Mouse (Mus musculus) forebrain, embryonic 13.5 days (tissue): ENCODE measurements at regions not wholly inside any gene's neighbourhood (a gene's known extent, or its start where the extent isn't known, plus 50 kb on each side); places are given as distances from the start of the nearest gene placed in this dataset.

Experiments
- ATAC-seq: fragments of 200-750 bp; cut with Nextera tagmentation; 2 replicates; pipeline ENCODE4 v1.8.0; 2017
- H3K27ac ChIP-seq: fragments of 300-500 bp; sonication (generic); 2 replicates; pipeline ENCODE4 v1.5.1; 2015; ENCODE audit warnings: inconsistent platforms, mild to moderate bottlenecking, moderate library complexity
- H3K27me3 ChIP-seq: fragments of 300-500 bp; sonication (generic); 2 replicates; pipeline ENCODE4 v1.6.1; 2015; ENCODE audit warnings: mild to moderate bottlenecking, inconsistent platforms
- H3K36me3 ChIP-seq: fragments of 300-500 bp; sonication (generic); 2 replicates; pipeline ENCODE4 v1.6.1; 2015; ENCODE audit warnings: mild to moderate bottlenecking, inconsistent platforms; ENCODE audit not compliant: poor library complexity, severe bottlenecking
- H3K4me1 ChIP-seq: fragments of 300-500 bp; sonication (generic); 2 replicates; pipeline ENCODE4 v1.6.1; 2015; ENCODE audit warnings: inconsistent platforms
- H3K4me2 ChIP-seq: fragments of 300-500 bp; sonication (generic); 2 replicates; pipeline ENCODE4 v1.6.1; 2015; ENCODE audit warnings: inconsistent platforms, mild to moderate bottlenecking, moderate library complexity
- H3K4me3 ChIP-seq: fragments of 300-500 bp; sonication (generic); 2 replicates; pipeline ENCODE4 v1.5.1; 2015; ENCODE audit warnings: mild to moderate bottlenecking, inconsistent platforms
- H3K9ac ChIP-seq: fragments of 300-500 bp; sonication (generic); 2 replicates; pipeline ENCODE4 v1.6.1; 2015; ENCODE audit warnings: mild to moderate bottlenecking, inconsistent platforms
- H3K9me3 ChIP-seq: fragments of 300-500 bp; sonication (generic); replicated peaks from 2 replicates; pipeline ENCODE4 v1.6.1; 2016; ENCODE audit warnings: inconsistent platforms
- WGBS: fragments of 180-500 bp; shearing (Covaris S2); methylation state at CpG from one replicate; pipeline ENCODE4 v1.1.7; 2015; 5-methylcytosine and 5-hydroxymethylcytosine counted together

DNA sequence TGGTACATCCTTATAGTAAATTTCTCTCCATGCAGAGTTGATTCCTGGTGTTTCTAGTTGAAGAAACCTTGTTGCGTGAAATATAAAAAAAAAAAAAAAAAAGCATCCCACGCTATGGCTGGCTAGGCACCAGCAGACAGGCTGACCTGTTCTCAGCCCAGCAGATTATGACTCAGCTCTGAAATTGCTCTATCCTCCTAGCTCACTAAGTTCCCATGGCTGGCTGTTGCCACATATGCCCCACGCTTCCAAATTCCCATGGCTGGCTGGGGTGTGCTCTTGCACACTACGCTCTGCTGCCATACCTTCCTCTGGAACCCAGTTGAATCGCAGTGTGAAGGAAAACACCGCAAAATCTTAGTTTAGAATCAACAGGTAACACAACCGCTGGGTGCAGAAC, 270.1 kb downstream of the Mid1ip1 start:
- Histone ChIP-seq H3K9ac (no peak overlapping the region), H3K9me3 (no peaks in the 10 kb centered on the region), H3K36me3 (no peaks in the 10 kb centered on the region), H3K27me3 (no peaks in the 10 kb centered on the region), H3K4me1 (no peaks in the 10 kb centered on the region), H3K4me2 (no peak overlapping the region), H3K27ac (no peak overlapping the region), H3K4me3 (no peak overlapping the region)
- 89% methylated on average over 7 of the region's 7 CpGs for WGBS
- no peak for ATAC-seq

DNA sequence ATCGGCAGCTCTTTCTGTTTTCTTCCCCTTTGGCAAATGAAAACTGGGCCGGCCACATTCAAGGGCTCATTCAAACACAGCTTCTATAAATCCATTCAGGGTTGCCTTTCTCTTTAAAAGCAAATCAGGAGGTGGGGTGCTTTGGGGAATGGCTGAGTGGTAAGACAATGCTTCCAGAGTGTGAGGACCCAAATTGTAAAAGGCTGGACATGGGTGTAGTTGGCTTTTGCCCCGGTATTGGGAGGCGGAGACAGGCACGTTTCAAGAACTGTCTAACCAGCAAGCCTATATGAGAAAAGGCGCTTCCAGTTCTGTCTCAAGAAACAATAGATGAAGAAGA, 277.0 kb downstream of the Mid1ip1 start:
- ATAC-seq: no peak; the same call in 1 of the 2 replicates
- whole genome bisulfite sequencing: 26% methylated on average over 6 of the region's 6 CpGs
- Histone ChIP-seq H3K9ac (no peak overlapping the region), H3K4me3 (peak overlapping the region; percentile 13; the same call in 1 of the 2 replicates), H3K36me3 (no peaks in the 10 kb centered on the region), H3K4me1 (peaks cover 27% of the 10 kb centered on the region), H3K27ac (peak overlapping the region; percentile 85), H3K9me3 (no peaks in the 10 kb centered on the region), H3K4me2 (peak overlapping the region; percentile 50), H3K27me3 (no peaks in the 10 kb centered on the region)

DNA sequence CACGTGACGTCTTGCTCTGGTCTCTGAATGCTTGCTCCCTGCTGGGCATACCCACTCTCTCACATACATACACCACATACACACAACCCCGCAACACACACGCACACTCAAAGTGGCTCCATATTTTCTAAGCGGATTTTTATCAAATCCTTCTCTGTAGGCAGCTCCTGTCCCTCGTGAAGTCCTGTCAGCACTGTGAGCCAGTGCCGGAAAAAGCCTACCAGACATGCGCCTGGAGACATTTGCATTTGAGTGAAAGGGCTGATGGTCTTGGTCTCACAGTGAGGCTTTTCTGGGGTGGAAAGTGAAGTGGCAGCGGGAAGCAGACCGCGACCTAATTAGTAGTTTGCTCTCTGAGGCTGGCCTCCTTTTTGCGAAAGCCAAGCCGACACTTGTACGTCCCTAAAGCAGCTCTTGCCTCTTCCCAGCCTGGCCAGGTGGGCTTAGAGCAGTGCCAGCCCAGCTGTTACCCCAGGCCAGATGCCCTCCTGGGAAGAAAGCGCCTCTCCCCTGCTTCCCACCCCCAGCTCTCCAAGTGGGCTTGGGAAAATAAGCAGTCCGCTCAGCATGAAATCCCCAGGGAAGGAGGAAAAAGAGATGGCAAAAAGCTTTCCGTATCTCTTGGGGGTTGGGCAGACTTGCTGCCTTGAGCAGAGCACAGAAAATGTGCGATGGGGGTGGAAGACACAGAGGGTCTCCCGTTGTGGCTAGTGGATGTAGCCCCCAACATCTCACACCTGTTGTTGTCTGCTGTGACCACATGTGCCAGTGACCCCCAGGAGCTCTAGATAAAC, 277.6 kb downstream of the Mid1ip1 start:
- H3K36me3 ChIP-seq: no peaks in the 10 kb centered on the region
- peak overlapping the region; percentile 50 for H3K4me2 ChIP-seq
- H3K9me3 ChIP-seq: no peaks in the 10 kb centered on the region
- WGBS: 25% methylated on average over 19 of the region's 19 CpGs
- H3K4me3 ChIP-seq: peak overlapping the region; percentile 13; the same call in 1 of the 2 replicates
- ATAC-seq: peak; percentile 88
- H3K9ac ChIP-seq: peak overlapping the region; percentile 30; the same call in 1 of the 2 replicates
- H3K27ac ChIP-seq: peak overlapping the region; percentile 85
- peaks cover 27% of the 10 kb centered on the region for H3K4me1 ChIP-seq
- no peaks in the 10 kb centered on the region for H3K27me3 ChIP-seq

DNA sequence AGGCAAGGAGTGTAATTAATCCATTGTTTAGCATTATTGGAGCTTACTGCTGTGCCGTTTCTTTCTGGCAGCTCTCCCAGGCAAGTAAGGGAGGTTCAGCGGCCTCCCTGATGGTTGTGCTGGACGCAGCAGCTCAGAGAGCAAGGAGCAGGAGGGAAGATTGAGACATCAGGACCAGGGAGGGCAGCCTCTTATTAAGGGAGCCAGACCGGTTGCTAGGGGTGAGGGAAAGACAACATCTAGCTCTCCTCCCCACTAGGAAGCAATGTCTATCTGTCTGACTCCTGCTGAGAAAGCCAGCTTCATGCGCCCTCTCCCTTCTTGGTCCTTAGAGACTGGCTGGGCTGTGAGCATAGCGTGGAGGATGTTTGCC, 278.2 kb downstream of the Mid1ip1 start:
- no peaks in the 10 kb centered on the region for H3K9me3 ChIP-seq
- peak overlapping the region; percentile 85 for H3K27ac ChIP-seq
- H3K4me2 ChIP-seq: peak overlapping the region; percentile 50
- H3K4me3 ChIP-seq: 0 out of 2 replicates have a peak overlapping the region, but pooled peaks have one; percentile 7
- H3K4me1 ChIP-seq: peaks cover 27% of the 10 kb centered on the region
- H3K27me3 ChIP-seq: no peaks in the 10 kb centered on the region
- peak; percentile 34 for ATAC-seq
- 23% methylated on average over 6 of the region's 6 CpGs for WGBS
- no peaks in the 10 kb centered on the region for H3K36me3 ChIP-seq
- H3K9ac ChIP-seq: no peak overlapping the region

DNA sequence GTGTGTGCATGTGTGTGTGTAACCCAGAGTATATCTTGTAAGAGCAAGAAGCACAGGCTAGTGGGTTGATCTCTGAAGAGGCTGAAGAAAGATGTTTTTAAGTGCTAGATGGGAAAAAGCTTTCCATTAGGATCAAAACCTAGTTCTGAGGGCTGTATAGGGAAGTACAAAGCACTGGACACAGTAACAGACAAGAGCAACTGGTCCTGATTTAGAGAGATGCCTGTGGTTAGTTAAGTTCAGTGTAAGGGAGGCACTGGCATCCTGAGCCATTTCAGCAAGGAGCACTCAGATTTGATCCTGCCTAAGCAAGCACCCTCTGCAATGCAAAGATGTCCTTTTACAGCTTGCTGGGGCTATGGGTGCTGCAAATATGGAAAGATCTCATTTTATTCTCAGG, 280.1 kb downstream of the Mid1ip1 start:
- Histone ChIP-seq H3K27me3 (no peaks in the 10 kb centered on the region), H3K4me2 (no peak overlapping the region), H3K9me3 (no peaks in the 10 kb centered on the region), H3K36me3 (no peaks in the 10 kb centered on the region), H3K9ac (no peak overlapping the region), H3K4me3 (no peak overlapping the region), H3K4me1 (peaks cover 27% of the 10 kb centered on the region), H3K27ac (no peak overlapping the region)
- ATAC-seq: no peak

DNA sequence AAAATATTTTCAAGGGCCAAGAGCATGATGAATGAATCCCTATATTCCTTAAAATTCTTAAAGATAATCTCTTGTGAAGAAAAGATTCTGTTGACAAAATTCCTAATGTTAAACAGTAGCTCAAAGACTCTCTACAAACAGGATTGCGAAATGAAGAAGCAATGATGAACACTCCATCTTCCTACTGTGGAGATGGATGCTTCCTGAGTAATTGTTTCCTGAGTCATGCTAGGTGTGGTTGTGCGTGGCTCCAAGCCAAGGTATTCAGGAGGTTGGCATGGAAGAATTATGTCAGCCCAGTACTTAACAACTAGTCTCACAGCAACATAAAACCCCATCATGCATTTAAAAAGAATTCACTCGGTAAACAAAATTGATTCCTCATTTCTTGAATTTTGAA, 286.4 kb downstream of the Mid1ip1 start:
- no peak for ATAC-seq
- Histone ChIP-seq H3K27me3 (no peaks in the 10 kb centered on the region), H3K4me1 (no peaks in the 10 kb centered on the region), H3K36me3 (no peaks in the 10 kb centered on the region), H3K9ac (no peak overlapping the region), H3K27ac (no peak overlapping the region), H3K4me2 (no peak overlapping the region), H3K9me3 (no peaks in the 10 kb centered on the region), H3K4me3 (no peak overlapping the region)
- WGBS: 90% methylated on average over 3 of the region's 3 CpGs

DNA sequence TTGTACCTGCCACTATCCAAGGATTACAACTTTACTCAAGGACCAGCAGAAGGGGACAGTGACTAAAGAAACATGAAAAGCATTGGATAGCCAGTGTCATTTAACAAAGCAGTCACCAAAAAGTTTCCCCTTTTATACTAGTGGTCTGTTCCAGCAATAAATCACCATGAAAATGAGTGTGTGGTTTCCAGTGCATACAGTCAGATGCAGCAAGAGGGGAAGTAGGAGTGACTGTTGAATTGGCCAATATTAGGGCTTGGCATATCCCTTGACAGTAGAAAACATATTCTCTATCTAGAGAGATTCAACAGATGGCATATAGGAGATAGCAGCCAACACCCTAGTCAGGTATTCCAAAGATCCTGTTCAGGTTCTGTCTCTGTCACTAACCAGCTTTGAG, 259.8 kb upstream of the H2al1a start:
- Histone ChIP-seq H3K36me3 (no peaks in the 10 kb centered on the region), H3K27me3 (no peaks in the 10 kb centered on the region), H3K27ac (no peak overlapping the region), H3K4me1 (no peaks in the 10 kb centered on the region), H3K9me3 (no peaks in the 10 kb centered on the region), H3K9ac (no peak overlapping the region), H3K4me3 (no peak overlapping the region), H3K4me2 (no peak overlapping the region)
- no peak for ATAC-seq

DNA sequence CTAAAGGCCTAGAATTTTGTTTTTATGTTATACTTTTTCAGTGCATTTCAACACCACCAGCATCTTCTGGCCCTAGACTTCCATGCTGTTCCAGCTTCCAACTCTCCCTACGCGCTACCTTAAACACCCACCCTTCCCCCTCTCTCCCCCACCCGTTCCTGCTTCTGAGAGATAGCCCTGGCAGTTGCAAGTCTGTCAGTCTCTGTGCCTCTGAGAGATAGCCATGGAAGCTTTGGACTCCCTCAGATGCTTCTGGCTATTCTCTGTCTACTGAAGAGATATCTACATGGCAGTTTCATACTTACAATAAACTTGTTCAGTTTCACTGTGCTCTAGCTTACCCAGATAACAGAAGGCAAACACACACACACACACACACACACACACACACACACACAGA, 252.3 kb upstream of the H2al1a start:
- H3K4me1 ChIP-seq: no peaks in the 10 kb centered on the region
- no peak overlapping the region for H3K27ac ChIP-seq
- WGBS: 84% methylated on average over 3 of the region's 3 CpGs

DNA sequence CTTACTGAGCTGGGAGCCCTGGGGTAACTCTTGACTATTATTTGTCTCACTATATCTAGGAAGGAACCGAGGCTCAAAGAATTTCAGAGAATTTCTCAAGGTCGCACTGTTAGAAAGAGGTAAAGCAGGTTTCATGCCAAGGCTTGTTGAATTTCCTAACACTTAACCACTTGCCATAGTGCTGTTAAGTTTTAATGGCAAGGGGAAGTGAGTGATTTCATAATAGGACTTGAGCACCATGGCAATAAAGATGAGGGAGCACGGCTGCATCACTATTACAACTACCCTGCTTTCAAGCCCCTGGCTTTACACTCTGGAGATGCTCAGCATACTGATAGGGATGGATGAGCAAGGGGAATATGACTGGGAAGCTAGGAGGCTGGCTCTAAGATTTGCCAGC, 216.9 kb upstream of the H2al1a start:
- Histone ChIP-seq H3K36me3 (no peaks in the 10 kb centered on the region), H3K27me3 (no peaks in the 10 kb centered on the region), H3K4me2 (no peak overlapping the region), H3K4me3 (no peak overlapping the region), H3K4me1 (0 out of 2 replicates have a peak, but pooled peaks cover 3% of the 10 kb centered on the region), H3K9me3 (no peaks in the 10 kb centered on the region), H3K27ac (no peak overlapping the region), H3K9ac (no peak overlapping the region)
- WGBS: 58% methylated on average over 3 of the region's 3 CpGs
- no peak for ATAC-seq

More for the DNA sequence above, 252.3 kb upstream of the H2al1a start:
- Histone ChIP-seq H3K36me3 (no peaks in the 10 kb centered on the region), H3K9me3 (no peaks in the 10 kb centered on the region), H3K27me3 (no peaks in the 10 kb centered on the region), H3K4me3 (no peak overlapping the region), H3K4me2 (no peak overlapping the region), H3K9ac (no peak overlapping the region)
- no peak for ATAC-seq

DNA sequence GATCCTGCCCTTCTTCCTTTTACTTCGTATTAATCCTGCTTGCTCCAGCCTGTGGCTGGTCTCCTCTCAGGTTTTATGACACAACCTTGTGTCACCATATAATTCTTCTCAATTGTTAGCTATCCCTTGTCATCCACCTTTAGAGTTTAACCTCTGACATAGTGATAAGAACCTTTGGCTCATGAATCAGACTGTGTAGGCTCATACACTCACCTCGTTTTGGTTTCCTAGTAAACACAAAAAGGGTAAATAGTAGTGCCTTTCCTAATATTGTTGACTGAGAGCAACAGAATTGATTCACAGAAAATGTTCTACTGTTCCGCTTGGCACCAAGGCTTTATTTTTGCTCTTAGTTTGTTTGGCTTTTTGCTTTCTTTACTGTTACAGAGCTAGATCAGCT, 216.2 kb upstream of the H2al1a start:
- no peak overlapping the region for H3K4me2 ChIP-seq
- 76% methylated on average over 3 of the region's 3 CpGs for WGBS

DNA sequence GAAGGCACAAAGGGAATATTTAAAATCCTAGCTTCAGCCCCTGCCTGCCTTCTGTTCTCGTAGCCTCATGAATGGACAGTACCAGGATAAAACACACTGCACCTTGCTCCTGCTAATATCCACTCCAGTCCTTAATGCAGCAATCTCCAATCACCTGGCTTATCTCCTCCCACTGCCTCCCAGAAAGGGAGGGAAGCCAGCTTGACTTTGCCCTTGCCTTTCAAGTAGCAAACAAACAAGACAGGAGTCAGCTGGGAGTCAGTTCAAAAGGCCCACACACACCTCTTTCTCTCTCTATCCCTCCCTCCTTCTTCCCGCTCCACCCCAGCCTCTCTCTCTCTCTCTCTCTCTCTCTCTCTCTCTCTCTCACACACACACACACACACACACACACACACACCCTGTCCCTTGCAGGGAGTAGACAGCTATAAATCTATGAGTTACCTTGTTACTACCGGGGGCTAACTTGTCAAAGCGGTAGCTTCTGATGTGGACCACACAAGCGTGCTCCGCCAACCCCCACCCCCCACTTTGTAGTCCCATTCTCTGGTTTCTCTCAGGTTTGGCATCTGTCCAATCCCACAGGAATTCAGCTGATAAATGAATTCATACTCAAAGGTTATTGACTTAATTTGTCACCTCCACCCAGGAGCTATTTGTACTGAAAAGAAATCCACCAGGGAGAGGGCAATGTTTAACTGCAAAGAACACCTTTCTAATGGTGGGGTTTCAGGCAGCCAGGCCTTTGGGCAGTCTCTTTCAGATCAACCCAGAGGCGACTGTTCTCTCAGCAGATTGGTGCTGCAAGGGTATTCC, 212.6 kb upstream of the H2al1a start:
- Histone ChIP-seq H3K4me2 (no peak overlapping the region), H3K36me3 (no peaks in the 10 kb centered on the region), H3K9me3 (no peaks in the 10 kb centered on the region), H3K9ac (no peak overlapping the region), H3K27me3 (no peaks in the 10 kb centered on the region), H3K27ac (no peak overlapping the region), H3K4me3 (no peak overlapping the region), H3K4me1 (peaks cover 13% of the 10 kb centered on the region)
- 41% methylated on average over 6 of the region's 7 CpGs for WGBS
- ATAC-seq: no peak

More for the DNA sequence above, 216.2 kb upstream of the H2al1a start:
- no peak for ATAC-seq
- H3K27ac ChIP-seq: no peak overlapping the region
- no peaks in the 10 kb centered on the region for H3K9me3 ChIP-seq
- no peaks in the 10 kb centered on the region for H3K36me3 ChIP-seq
- H3K4me1 ChIP-seq: 0 out of 2 replicates have a peak, but pooled peaks cover 3% of the 10 kb centered on the region
- no peak overlapping the region for H3K9ac ChIP-seq
- no peak overlapping the region for H3K4me3 ChIP-seq
- H3K27me3 ChIP-seq: no peaks in the 10 kb centered on the region

DNA sequence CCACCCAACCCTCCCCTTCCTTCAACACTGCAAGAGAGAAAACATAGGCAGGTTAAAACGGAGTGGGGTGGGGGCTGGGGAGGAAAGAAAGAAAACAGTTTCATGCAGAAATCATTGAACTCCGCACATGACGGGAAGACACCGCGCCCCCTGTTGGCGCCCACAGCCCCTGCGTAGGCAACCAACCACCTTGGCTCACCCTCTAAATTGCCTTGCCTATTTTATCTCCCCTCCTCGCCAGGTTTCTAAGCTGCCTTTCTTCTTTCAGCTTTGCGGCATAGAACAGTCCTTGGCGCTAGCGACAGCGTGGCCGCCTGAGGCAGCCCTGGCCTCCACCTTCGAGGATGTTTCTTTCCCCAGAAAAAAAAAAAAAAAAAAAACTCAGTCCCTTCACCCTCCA, 211.1 kb upstream of the H2al1a start:
- peak; percentile 36; the same call in 1 of the 2 replicates for ATAC-seq

More for the DNA sequence above, 211.1 kb upstream of the H2al1a start:
- Histone ChIP-seq H3K9me3 (no peaks in the 10 kb centered on the region), H3K4me3 (no peak overlapping the region), H3K27ac (no peak overlapping the region), H3K36me3 (no peaks in the 10 kb centered on the region), H3K27me3 (no peaks in the 10 kb centered on the region), H3K4me1 (peaks cover 13% of the 10 kb centered on the region), H3K4me2 (peak overlapping the region; percentile 35), H3K9ac (no peak overlapping the region)
- WGBS: 22% methylated on average over 13 of the region's 14 CpGs
